Mouse (Mus musculus) gastrocnemius, adult 2 months (tissue): Measurements from ENCODE around the gene Gpr157. TPM values are rescaled to one million over a fixed set of nuclear protein-coding genes. Genes with fewer than 3 reads are reported as not detected.
A peak's percentile ranks its signal among the peaks of the same experiment; 100 is the strongest.

Source experiments
- DNase-seq: peaks from one replicate; pipeline ENCODE4 v3.0.0; 2022
- H3K27ac ChIP-seq: fragments of 200-600 bp; 2 replicates; pipeline ENCODE4 v1.8.1; 2022; ENCODE audit warnings: mild to moderate bottlenecking
- H3K4me3 ChIP-seq: fragments of 200-600 bp; 2 replicates; pipeline ENCODE4 v1.8.1; 2022; ENCODE audit warnings: mild to moderate bottlenecking, moderate library complexity
- CTCF ChIP-seq: fragments of 200-600 bp; IDR thresholded peaks from 2 replicates; pipeline ENCODE4 v1.8.1; 2022; ENCODE audit warnings: antibody characterized with exemption, mild to moderate bottlenecking, moderate library complexity
- intact Hi-C: fragments of 180-260 bp; cut with DNase I; formaldehyde crosslinking; loops from one replicate; pipeline ENCODE4 v1.15.1; 2025
- microRNA-seq: library from miRNA; unstranded; fragments of <30 nt; microRNA quantifications from one replicate; pipeline ENCODE4 v1.2.0, GENCODE M21; 2021
- total RNA-seq, 2 experiments: library from RNA; stranded (reverse); gene quantifications; 2 replicates each; pipeline ENCODE4 v1.2.3; 2021

Gpr157 gene
- total RNA-seq, 2 experiments from 2014 or later: 41.7 to 51.3 TPM

- Histone ChIP-seq H3K27ac (no peak overlapping the region), H3K4me3 (no peak overlapping the region)
- DNase-seq: no peak
- intact Hi-C loops: no loop called here
- TF ChIP-seq CTCF: no peak
Measured at GRCm38 (mm10) chr4:150140346-150140745, 53.2 kb downstream of the Gpr157 start.

GRCm38 (mm10) chr4:150144242-150144641 is 57.1 kb downstream of the Gpr157 start:
- no peak for TF ChIP-seq CTCF
- no peak overlapping the region for H3K27ac ChIP-seq
- H3K4me3 ChIP-seq: no peak overlapping the region
- no peak for DNase-seq
- intact Hi-C loops: no loop called here

- intact Hi-C loops: no loop called here
- Histone ChIP-seq H3K27ac (no peak overlapping the region), H3K4me3 (no peak overlapping the region)
- TF ChIP-seq CTCF: no peak
- DNase-seq: no peak
Measured at GRCm38 (mm10) chr4:150146286-150146685, 59.1 kb downstream of the Gpr157 start.

GRCm38 (mm10) chr4:150151045-150151444 is 63.9 kb downstream of the Gpr157 start:
- intact Hi-C loops: no loop called here
- peak; percentile 31; the same call in 1 of the 2 replicates for TF ChIP-seq CTCF

GRCm38 (mm10) chr4:150152483-150152882 is 65.3 kb downstream of the Gpr157 start:
- no peak for TF ChIP-seq CTCF
- H3K27ac ChIP-seq: no peak overlapping the region
- no peak overlapping the region for H3K4me3 ChIP-seq
- intact Hi-C loops: no loop called here
- DNase-seq: no peak

More at GRCm38 (mm10) chr4:150151045-150151444, 63.9 kb downstream of the Gpr157 start:
- DNase-seq: no peak
- Histone ChIP-seq H3K27ac (no peak overlapping the region), H3K4me3 (no peak overlapping the region)

- no peak for DNase-seq
- TF ChIP-seq CTCF: no peak
- intact Hi-C loops: no loop called here
- Histone ChIP-seq H3K27ac (no peak overlapping the region), H3K4me3 (no peak overlapping the region)
Measured at GRCm38 (mm10) chr4:150155301-150155700, 68.1 kb downstream of the Gpr157 start.

Small RNAs within 50 kb of the gene (microRNA-seq; reads per million reads assigned to microRNA genes)
- gene Mir34a: 531 reads per million, percentile 68 among the genes with 10 or more reads in this experiment

Other genes starting within 250 kb of the Gpr157 start
- gene Spsb1, start 132.3 kb upstream of the Gpr157 start, total RNA-seq: 10 to 100 TPM in 1 of 2 experiments, 1 to 10 TPM in 1; 5.5 to 16.1 TPM
- 100 to 1,000 TPM in 1 of 2 experiments, 10 to 100 TPM in 1; 41.6 to 104 TPM for gene H6pd, start 78.3 kb upstream of the Gpr157 start, total RNA-seq
- not detected for gene Slc2a5, start 31.9 kb downstream of the Gpr157 start, total RNA-seq
- gene Slc2a7, start 61.6 kb downstream of the Gpr157 start, total RNA-seq: not detected
- gene Car6, start 114.0 kb downstream of the Gpr157 start, total RNA-seq: not detected
- gene Eno1, start 149.4 kb downstream of the Gpr157 start, total RNA-seq: 10 to 100 TPM; 68.1 to 92.0 TPM
- gene Rere, start 194.3 kb downstream of the Gpr157 start, total RNA-seq: 10 to 100 TPM; 71.3 to 95.7 TPM